Mouse (Mus musculus) lung, postnatal 36 days (tissue): ENCODE data around the gene Dll1.

Source experiments
- DNase-seq: peaks from one replicate; pipeline ENCODE4 v3.0.0; 2022; ENCODE audit warnings: mixed read lengths

The Dll1 gene

DNA sequence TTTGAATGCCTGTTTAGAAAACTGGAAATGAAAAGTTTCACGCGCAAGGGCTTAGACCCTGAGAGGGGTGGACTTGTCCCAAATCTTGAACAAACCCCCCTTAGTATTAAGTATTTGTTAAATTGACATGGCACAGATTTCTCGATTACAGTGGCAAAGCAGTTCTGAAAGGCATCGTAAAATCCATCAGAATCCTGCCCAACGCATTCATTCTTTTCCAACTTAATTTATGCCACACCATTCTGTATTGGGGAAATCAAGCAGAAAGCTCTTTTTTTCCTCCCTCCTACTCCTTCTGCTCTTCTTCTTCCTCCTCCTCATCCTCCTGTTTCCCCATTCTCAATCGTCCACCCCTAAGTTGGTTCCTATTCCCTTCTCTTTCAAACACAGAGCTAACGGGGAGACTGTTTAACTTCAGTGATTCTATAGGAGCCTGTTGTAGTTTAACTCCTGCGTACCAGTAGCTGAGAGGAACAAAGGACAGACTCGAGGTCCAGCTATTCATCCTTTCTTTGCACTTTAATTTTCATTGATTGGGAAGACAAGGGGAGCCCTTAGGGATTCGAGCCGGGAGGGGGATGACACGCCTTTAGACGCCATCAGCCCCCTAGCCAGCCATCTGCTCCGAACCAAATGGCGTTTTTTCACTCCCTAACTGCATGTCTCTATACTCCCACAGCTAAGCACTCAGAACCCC is 1.9 kb upstream of the Dll1 start:
- no peak for DNase-seq

DNA sequence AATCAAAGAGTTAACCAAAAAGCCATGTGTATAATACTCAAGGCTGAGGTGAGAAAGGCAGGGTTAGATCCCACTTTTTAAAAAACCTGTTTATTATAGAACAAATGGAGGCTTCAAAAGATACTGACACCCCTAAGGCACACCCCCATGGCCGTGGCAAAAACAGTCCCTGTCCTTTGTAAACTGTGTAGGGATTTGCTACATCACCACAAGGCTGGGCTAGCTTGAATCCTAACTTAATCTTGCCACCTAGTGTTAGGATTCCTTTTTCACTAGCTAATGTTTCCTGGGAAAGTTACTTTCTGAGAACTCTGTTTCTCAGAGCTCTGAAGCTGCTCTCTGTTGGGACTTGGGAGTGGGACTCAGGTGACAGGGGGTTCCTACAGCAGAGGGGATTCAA is 1.2 kb upstream of the Dll1 start:
- peak; percentile 71 for DNase-seq

DNA sequence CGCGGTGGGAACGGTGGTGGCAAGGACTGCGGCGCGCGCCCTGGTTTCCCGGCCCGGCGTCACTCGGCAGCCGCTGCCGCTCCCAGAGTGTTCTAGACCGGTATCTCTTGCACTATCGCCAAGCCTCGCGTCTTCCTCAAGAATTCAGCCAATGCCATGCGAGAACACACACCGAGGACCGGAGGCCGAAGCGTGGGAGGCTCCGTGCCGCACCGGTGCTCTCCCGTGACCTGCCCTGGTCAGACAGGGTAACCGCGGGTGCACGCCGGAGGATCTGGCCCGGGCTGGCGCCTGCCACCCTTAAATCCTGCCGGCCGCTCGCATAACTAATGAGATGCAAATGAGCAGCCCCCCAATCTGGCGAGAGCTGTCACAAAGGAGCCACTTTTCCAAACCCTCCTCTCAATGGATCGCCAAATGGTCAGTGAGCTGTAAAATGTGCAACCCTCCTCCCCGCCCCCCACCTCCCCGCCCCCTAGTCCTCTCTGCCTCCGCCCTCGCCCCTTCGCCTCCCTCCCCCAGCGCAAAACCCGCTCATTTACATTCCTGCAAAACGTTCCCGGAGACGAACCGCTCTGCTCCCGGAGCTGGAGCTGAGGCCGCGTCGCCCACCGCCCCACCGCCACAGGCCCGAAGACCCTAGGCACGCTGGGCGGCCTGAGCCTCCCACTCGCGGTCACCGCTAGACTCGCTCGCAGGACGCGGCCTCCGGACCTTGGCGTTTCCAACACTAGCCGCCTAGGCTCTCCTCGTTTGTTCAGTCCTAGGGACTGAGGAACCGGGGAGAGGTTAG is 775 bp downstream of the Dll1 start:
- DNase-seq, result peak; percentile 82

DNA sequence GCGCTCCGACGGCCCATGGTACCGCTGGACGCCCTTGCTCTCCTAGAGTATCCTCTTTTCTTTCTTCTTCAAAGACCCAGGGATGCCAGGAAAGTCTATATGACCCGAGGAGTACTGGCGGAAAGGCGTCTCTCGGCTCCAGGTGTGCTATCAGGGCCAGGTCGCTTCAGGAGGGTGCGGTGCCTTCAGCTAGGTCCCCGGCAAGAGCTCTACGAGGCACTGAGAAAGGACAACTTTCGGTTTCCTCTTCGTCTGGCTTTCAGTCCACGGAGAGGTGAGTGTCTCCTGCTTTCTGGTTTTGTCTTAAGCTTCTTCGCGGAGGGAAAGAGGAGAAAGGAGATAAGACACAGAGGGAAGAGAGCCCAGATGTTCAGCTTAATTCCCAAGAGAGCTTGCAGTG is 1.4 kb downstream of the Dll1 start:
- no peak for DNase-seq

DNA sequence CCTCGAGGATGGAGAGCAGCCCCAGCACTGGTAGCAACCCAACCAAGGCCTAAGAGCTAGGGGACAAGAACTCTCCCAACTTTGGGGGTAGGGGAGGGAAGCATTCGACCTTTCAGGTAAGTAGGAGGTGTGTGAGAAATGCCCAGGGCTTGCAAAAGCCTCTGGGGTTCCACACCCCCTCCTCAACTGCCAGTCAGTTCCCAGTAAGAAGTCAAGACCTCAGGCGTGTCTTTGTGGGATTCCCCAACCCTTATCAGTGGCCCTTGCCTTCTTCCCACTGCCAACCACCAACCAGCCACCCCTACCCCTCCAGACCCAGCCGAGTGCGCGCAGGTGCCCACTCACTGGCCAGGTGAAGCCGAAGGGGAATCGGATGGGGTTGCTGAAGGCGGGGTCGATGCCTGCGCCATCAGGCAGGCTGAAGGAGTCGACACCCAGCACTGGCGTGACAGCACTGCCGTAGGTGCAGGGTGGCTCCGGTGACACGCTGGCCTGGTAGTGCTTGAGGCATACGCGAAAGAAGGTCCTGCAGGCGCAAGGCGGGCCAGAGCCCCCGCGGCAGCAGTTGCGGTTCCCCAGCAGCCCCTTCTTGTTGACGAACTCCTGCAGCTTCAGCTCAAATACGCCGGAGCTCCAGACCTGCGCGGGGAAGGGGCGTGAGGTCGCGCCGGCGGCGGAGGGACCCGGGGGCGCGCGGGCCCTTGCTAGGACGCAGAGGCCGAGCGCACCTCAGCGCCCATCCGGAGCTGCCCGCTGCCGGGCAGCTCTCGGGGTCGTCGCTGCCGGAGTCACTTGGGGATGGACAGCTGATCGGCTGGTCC is 2.1 kb downstream of the Dll1 start:
- DNase-seq, result no peak

DNA sequence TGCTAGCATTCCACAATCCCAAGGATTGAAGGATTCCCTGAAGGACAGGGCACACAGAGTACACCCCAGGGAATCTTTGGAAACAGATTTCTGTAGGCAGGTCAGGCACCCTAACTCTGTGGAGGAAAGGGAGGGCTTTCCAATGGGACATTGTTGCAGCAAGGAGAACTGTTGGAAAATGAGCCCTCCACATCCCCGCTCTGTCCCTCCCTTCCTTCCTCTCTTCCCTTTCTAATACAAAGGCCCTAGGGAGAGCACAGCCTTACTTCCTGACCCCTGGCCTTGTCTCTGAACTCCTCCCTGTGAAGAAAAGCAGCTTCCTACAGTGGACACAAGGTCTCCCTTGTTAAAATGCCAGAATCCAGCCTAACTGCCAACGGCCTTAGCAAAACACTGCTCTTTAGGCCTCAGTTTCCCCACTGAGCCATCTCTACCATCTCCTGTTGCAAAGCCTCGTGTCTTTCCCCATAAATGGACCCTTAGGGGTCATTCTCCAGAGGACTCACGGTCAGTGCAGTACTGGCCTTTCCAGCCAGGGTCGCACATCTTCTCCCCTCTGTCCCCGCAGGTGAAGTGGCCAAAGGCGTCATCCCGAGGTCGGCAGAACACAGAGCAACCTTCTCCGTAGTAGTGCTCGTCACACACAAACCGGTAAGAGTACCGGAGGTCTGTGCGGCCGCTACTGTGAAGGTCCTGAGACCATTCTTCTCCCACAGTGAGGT is 3.6 kb downstream of the Dll1 start:
- DNase-seq, result peak; percentile 45

DNA sequence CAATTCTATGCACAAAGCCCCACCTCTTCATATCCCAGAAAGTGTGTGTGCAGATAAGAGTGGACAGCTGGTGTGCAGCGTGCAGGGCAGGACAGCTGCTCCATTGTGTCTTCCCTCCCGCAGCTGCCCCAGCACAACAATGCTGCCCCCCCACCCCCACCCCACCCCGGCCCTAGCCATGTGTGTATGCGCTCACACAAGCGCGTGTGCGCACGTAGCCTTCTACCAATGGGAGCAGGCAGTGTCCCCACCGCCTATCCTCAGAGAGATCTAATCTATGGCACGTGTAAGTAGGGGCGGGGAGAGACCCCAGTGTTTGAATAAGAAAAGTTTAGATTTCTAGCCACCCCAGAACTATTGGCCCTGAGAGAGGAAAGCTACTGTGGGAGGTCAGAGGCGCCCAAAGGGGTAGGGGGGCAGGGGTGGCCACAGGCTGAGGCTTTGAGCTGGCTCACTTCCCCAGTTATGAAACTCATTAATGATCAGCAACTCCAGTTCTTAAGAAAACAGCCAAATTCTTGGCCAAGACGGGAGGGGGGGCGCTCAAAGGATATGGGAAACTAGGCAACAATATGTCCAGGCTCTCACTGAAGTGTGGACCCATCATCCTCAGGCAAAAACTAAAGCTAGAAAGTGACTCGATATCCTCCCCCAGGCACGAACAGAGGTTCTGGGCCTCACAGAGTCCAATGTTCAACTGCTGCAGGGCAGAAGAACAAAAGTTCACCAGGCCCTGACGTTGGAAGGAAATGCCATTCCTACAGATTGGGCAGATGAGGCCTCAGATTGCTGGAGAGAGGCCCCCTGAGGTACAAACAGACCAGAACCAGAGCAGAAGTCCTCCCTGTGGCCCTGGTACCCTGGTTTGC is 4.5 kb downstream of the Dll1 start:
- no peak for DNase-seq

DNA sequence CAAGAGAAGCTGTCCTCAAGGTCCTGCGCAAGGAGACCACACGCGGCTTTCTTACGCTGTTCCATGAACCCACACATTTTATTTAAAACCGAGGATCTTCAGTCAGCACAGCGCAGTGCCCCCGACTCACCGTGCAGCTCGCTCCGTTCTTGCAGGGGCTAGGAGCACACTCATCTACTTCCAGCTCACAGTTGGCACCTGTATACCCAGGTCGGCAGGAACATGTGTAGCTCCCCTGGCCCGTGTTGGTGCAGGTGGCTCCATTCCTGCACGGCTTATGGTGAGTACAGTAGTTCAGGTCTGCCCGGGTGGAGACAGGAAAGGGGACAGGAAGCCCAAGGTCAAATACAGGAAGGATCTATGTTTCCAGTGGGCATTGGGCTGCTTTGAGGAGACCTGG is 6.3 kb downstream of the Dll1 start:
- DNase-seq, result no peak

DNA sequence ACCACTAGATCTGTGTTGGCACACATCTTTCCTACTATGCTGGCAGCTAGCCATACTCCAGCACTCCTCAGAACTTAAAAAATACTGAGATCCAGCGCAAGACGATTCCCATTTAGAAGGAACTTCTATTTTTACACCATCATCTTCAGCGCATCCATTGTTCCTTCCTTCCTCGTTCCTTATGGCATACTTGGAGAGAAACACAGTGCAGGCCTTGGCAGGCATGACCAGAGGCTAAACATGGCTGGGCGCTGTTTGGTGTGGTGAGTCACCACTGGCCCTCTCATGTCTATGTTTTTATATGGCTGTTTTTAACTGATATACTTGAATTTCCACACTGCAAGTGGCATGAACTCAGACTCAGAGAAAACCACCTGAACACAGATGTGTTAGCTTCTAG is 11.0 kb downstream of the Dll1 start:
- no peak for DNase-seq

DNA sequence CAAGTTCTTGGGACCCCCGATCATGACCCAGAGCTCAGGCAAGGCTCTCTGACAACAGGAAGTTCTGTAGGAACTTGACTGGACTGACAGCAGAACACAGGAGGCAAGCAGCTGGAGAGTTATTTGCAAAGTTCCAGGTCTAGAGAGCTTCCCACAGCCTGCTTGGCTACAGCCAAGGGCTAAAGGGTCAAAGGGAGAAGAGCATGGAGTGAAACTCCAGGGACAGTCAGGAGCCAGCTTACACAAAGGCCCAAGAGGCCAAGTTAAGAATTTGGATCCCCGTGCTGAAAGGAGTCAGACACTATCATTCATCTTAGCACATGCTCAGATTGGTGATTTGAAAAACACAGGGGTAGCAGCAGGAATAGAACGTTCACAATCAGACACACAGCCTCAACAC is 13.0 kb downstream of the Dll1 start:
- DNase-seq, result no peak

DNA sequence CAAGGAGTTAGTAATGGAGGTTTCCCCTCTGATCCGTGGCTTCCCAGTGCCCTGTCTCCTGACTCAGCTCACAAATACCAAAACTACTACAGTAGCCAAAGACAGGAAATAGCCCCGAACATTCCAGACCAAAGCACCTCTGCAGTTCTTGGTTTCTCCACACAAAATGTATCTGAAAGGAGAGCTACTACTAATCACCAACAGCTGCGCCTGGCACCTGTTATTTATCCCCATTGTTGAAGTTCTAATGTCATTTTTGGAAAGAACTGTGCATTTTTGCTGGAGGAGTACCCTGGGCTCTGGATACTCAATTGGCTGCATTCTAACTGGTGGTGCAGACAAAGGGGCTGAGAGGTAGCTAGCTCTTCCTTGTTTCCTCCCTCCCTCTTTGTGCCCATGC is 19.6 kb downstream of the Dll1 start:
- no peak for DNase-seq

DNA sequence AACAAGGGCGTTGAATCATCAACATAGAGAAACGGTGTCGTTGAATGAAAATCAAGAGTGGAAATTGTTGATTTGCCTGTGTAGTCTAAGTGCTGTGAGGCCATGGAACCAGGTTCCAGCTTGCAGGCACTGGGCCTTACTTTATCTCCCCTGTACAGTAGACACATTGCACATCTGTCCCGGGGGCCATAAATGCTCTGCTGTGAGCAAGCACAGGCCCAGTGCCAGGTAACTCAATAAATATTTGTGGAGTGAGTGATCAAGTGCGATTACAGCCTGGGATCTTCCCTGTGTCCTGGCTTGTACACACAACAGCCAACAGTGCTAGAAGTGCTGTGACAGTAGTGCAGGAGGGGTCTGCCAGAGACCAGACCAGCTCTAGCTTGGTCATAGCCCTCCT is 20.1 kb downstream of the Dll1 start:
- DNase-seq, result no peak

DNA sequence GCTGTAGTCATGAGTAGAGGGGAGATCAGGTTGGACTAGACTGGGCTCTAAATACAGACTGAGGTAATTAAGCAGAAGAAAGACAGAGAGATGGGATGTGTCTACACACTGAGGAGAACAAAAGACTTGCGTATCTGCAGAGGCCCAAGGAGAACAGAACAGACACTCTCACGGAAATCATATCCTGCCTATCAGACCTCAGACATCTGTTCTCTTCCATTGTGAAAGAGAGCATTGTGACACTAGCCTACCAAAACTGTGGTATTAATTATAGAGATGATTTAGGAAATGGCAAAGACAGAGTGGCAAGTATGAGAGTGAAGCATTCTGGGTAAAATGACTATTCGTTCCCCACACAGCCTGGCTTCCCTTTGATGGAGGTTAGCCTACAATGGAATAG is 21.6 kb downstream of the Dll1 start:
- no peak for DNase-seq

DNA sequence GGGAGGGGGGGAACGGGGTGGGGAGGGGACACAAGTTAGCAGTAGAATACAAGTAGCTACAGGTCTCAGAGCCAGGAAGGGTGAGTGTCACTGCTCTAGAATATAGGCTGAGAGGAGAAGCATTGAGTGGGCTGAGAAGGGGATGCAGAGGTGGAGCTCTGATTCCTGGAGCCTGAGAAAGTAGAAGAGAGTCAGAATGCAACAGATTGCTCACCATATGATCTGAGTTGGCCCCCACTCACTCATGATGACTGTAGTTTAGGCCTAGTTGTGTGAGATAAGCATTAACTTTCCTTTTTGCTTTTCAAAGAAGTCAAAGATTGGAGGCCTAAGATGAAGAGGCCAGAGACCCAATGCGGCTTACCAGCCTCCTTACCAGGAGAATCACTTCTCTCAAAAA is 22.7 kb downstream of the Dll1 start:
- no peak for DNase-seq

DNA sequence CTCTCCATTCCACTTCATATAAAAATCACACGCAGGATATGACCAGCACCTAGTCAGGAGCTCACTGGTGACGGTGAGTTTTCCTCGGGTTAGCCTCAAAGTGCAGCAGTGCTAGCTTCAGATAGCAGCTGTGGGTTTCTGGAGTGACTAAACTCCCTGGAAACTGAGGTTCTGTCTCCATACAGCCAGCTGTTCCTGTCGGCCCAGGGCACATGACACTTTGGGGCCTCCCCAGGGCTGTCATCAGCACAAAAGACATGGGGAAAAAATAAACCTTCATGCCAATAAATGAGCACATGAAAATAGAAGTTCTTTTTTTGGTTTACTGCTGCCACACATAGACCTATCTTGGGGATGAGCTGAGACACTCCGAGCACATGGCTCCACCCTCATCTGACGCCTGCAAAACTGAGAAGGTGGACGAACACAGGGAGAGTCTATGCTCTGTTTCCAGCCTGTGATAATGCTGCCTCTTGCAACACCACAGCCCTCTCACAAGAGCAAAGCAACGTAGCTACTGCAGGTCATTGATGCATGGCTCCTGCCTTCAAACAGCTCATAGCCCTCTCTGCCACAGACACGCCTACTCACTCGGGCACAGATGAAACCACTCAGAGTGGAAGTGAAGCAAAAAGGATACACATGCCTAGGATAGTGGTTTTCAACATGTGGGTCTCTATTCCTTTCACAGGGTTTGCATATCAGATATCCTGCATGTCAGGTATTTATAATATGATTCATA is 23.6 kb downstream of the Dll1 start:
- DNase-seq, result no peak

DNA sequence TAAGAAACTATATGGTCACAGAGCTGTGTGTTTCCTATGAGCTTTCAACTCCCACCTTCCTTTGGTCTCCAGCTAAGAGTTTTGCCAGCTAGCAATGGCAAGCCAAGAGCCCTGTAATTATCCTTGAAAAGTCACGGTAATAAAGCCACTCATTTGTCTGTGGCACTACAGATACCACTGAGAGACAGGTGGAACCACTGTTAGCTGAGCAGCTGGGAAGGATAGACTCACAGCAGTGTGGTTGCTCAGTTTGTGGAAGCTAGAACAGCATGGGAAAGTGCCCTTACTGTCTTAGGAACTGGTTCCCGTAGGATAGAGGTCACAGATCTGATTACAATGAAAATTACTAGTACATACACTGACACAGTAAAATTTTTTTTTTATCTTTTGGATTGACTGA is 26.5 kb downstream of the Dll1 start:
- DNase-seq, result no peak

DNA sequence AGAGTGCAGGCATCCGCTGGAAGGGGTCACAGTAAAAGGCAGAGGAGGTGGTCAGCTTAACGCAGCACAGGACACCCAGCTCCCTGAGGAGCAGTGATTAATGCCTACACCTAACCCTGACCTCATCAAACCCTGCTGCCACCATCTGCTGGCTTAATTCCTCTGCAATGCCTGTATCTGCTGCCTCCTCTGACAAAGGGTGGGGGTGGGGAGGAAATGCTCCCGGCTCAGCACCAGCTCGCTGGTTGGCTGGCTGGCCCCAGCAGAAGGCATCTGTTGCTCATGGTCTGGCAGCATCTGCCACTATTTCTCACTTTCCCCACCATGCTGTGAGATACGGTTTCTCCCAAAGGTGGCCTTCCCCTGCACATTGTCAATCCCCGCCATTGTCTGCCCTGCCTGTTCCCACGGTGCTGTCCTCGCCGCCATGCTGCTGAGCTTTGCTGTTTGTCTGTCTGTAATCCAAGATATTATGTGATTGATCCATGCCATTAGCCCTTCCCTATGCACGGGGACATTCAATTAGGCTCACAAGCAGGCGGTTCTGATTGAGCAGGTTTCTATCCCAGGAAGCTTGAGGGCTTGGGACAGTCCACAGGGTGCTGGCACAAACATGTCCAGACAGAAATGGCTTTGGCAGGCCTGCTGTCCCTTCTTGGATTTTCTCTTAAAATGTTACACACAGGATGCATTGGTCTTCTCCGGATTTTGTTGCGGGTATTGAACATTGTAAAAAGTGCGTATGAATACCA is 33.4 kb downstream of the Dll1 start:
- DNase-seq, result no peak

DNA sequence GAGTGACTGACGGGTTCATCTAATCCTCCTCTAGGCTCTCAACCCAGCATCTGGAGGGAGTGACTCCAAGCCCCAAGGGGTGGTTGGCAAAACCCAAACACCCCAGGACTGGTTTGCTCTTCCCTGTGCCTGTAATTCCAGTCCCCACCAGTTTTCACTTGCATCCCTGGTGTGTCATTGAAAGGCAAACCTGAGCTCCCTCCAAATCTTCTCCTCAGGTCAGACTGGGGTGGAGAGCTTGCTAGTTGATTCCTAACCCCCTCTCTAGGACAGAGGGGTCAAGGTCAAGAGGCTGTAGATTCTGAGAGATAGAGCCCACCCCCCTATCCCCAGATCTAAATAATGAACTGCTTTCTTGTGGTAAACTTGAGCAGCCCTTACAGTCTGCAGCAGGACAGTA is 38.8 kb downstream of the Dll1 start:
- DNase-seq, result no peak

DNA sequence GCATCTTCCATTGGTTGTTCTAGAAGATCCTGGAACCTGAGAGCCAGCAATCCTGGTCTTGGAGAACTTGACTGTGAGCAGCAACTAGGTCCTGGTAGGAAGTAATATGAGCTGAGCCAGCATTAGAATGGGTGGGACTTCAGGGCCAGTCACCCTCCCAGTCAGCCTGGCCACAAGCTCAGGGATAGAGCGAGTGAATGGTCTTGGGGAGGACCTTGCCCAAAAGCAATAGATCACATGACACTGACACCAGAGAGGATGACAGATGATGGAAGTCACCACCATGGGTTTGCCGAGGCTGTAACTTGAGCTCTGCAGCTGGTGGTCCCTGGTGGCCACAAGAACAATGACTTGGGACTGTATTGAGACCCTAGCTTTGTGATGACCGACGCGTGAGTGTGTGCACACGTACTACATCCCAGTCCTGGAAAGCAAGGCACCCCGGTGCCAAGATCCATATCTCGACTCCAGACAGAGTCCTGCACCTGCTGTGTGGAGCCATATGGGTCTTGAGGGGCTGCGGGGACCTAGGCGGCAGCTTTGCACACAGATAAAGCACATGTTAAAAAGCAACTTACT is 46.8 kb downstream of the Dll1 start:
- no peak for DNase-seq

DNA sequence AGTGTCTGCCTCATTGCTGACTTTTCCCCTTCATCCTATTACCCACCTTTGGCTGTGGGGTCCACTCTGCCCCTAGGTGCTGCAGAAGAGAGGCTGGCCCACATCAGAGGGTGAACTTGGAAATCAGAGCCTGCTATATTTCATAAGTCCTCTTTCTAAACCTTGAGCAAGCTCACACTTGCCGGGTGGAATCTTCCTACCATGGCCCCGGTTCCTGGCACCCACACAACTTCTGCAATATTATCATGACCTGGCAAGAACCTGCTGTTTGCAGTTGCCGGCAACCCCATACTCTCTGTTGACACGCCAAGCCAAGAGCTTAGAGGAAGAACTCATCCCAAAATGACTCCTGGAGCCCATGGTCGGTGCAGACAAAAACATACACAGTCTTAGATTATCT is 49.6 kb downstream of the Dll1 start:
- peak; percentile 6 for DNase-seq
